Mouse (Mus musculus) neutrophil, adult 5-6 weeks (primary cell): Measurements from ENCODE around the gene Ndst2. TPM values are rescaled to one million over a fixed set of nuclear protein-coding genes. Genes with fewer than 3 reads are reported as not detected.

Experiments
- ATAC-seq: fragments of 151-379, 151-347 bp; 2 replicates; pipeline ENCODE4 v1.8.0; 2017; ENCODE audit warnings: mild to moderate bottlenecking, moderate TSS enrichment; ENCODE audit not compliant: insufficient number of reproducible peaks, poor library complexity, low FRiP score, severe bottlenecking; ENCODE audit errors: extremely low read depth
- total RNA-seq: library from RNA; stranded (forward); fragments of 200-1000 nt; gene quantifications from 2 replicates; pipeline ENCODE4 v1.2.3, GENCODE M21; 2017

The Ndst2 gene
- 18.2 and 21.4 TPM in 2 replicates for total RNA-seq

GRCm38 (mm10) chr14:20733952-20734774 lies at the start of gene Ndst2:
Ndst2 (minus strand) TSS chr14:20734562.
- peak; percentile 87 for ATAC-seq

GRCm38 (mm10) chr14:20783526-20783925 lies 49.2 kb upstream of the Ndst2 start:
- no peak for ATAC-seq

- ATAC-seq: no peak
These were observed 48.5 kb upstream of the Ndst2 start for GRCm38 (mm10) chr14:20782860-20783259.

GRCm38 (mm10) chr14:20780217-20780616 lies 45.9 kb upstream of the Ndst2 start:
- ATAC-seq: no peak

GRCm38 (mm10) chr14:20778496-20778895 lies 44.1 kb upstream of the Ndst2 start:
- no peak for ATAC-seq

- no peak for ATAC-seq
These were observed 41.3 kb upstream of the Ndst2 start for GRCm38 (mm10) chr14:20775661-20776060.

- ATAC-seq: no peak
These were observed 39.0 kb upstream of the Ndst2 start for GRCm38 (mm10) chr14:20773410-20773809.

- no peak for ATAC-seq
These were observed 38.4 kb upstream of the Ndst2 start for GRCm38 (mm10) chr14:20772808-20773207.

GRCm38 (mm10) chr14:20771941-20772340 lies 37.6 kb upstream of the Ndst2 start:
- ATAC-seq: no peak

GRCm38 (mm10) chr14:20768581-20768980 lies 34.2 kb upstream of the Ndst2 start:
- no peak for ATAC-seq

GRCm38 (mm10) chr14:20767936-20768335 lies 33.6 kb upstream of the Ndst2 start:
- no peak for ATAC-seq

GRCm38 (mm10) chr14:20765642-20766258 lies 31.4 kb upstream of the Ndst2 start:
- peak; percentile 79 for ATAC-seq

GRCm38 (mm10) chr14:20764942-20765341 lies 30.6 kb upstream of the Ndst2 start:
- ATAC-seq: no peak

GRCm38 (mm10) chr14:20758768-20759435 lies 24.5 kb upstream of the Ndst2 start:
- no peak for ATAC-seq

- no peak for ATAC-seq
These were observed 23.1 kb upstream of the Ndst2 start for GRCm38 (mm10) chr14:20757370-20757907.

GRCm38 (mm10) chr14:20753792-20754191 lies 19.4 kb upstream of the Ndst2 start:
- ATAC-seq: no peak

- no peak for ATAC-seq
These were observed 16.1 kb upstream of the Ndst2 start for GRCm38 (mm10) chr14:20750503-20750902.

GRCm38 (mm10) chr14:20749494-20750051 lies 15.2 kb upstream of the Ndst2 start:
- ATAC-seq: no peak

GRCm38 (mm10) chr14:20748388-20748787 lies 14.0 kb upstream of the Ndst2 start:
- no peak for ATAC-seq
